Mouse (Mus musculus) c-Kit-positive CD71-positive TER-119-positive erythroid progenitor cells, embryonic 14.5 days (primary cell): ENCODE data around the gene Actl6a.

Experiments used
- DNase-seq: peaks from one replicate; pipeline ENCODE4 v3.0.0-alpha.2; 2013; ENCODE audit warnings: low spot score

The Actl6a gene

DNA sequence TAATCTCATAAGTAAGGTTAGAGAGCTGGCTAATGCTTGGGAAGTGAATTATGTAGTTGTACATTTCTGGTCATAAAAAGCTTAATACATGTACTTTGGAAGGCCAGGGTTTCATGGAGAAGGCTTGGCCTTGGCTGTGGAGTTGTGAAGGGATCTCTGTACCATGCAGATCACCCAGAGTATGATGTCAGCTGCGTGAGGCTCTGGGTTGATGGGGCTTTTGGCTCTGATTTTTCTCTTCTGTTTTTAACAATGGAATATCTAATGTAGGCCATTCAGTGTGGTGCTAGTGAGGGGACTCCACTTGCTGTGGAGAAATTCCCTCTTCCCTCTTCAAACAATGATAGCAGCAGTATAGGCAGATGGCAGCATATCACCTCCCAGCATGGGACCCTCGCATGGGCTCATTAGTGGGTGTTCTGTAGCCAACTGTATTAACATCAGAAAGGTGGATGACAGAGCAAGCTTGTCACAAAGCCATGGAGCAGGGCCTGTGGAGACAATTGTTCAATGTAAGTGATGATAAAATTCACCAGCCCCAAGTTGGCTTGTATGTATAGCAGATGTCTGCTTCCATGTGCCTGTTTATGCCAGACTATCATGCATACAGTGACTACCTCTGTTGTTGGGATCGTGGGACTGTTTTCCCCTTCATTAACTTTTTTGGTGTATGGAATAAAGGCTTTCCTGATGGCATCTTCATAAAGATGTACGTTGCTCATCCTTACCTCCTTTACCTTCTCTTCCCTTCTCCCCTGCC is 43.9 kb downstream of the Actl6a start:
- DNase-seq: no peak

DNA sequence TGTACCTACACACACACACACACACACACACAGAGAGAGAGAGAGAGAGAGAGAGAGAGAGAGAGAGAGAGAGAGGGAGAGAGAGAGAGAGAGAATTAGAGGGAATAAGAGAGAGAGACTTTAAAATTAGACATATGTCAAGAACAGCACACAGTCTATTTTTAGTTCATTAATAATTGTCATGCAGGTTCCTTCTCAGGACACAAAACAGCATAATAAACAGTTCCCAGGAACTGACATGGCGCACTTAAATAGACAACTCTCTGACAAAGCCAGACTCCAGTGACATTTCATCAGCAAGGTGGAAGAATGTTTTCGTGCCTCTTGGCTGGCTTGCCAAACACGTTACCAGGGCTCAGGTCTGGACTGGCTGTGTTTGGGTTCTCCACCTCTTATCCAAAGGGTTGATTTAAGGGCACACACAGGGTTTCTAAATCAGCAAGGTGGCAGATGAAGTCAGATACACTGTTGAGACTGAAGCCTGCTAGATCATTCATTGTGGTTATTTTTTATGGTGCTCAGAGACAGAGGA is 48.4 kb downstream of the Actl6a start:
- DNase-seq: no peak

DNA sequence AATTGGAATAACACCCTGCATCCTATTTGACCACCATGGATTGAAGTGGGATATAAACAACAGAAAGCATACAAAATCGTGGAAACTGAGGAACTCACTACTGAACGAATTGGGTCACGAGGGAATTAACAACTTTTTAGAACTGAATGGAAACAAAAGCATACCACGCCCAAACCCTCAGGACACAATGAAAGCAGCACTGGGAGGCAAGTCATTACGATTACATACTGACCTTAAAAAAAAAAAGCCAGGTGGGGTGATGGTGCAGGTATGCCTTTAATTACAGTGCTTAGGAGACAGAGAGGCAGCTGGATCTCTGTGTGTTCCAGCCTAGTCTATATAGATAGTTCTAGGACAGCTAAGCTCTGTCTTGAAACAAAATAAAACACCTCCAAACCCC is 53.1 kb downstream of the Actl6a start:
- no peak for DNase-seq

DNA sequence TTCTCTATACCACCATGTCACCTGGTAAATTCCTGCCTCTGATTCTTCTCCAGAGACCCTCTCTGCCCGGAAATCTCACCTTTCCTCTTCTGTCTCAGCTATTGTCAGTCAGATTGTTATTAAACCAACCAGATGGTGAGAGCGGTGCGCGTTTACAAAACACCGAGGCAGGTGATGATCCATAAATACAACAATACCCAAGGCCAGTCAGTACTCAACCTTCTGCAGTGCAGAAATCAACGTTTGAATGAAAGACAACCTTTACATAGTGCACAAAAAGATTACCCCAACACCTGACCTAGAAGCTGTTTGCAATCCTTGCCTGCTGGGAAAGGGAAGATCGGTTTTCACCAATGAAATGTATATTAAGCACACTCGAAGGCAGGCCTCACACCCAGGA is 56.9 kb downstream of the Actl6a start:
- no peak for DNase-seq

DNA sequence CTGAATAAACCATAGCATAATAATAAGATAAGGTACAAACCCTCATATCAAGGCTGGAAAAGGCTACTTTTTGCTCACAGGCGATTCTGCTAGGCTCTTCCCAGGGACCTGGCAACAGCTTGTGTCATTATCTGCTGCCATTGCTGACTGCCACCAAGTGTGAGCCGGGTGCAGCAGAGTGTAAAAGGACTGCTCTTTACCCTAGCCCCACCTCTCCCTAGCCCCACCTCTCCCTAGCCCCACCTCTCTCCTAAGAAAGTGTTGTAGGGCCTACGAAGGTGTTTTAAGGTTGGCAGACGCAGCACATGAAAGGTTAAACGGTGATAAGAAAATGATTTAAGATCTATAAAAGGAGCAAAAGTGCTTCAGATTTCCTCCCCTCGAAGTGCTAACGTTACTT is 57.8 kb downstream of the Actl6a start:
- no peak for DNase-seq

DNA sequence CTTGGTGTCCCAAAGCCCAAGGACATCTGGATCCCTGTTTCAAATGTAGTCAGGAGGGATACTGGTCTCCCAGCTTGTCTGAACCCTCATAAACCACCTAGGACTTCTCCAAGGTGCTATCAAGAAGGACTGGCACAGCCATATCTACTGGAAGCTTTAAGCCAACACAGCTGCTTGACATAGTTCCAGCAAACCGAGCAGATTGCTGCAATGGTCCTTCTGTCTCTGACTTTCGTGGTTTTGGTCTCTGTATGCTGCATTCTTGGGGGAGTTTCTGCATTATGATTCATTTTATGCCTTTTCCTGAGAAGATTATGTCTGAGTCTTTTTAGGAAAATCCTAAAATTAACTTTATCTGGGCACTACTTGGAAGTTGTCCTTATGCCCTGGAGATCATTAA is 64.7 kb downstream of the Actl6a start:
- no peak for DNase-seq
